Mouse (Mus musculus): ENCODE results near the gene Tmem184b.

The Tmem184b gene

DNA sequence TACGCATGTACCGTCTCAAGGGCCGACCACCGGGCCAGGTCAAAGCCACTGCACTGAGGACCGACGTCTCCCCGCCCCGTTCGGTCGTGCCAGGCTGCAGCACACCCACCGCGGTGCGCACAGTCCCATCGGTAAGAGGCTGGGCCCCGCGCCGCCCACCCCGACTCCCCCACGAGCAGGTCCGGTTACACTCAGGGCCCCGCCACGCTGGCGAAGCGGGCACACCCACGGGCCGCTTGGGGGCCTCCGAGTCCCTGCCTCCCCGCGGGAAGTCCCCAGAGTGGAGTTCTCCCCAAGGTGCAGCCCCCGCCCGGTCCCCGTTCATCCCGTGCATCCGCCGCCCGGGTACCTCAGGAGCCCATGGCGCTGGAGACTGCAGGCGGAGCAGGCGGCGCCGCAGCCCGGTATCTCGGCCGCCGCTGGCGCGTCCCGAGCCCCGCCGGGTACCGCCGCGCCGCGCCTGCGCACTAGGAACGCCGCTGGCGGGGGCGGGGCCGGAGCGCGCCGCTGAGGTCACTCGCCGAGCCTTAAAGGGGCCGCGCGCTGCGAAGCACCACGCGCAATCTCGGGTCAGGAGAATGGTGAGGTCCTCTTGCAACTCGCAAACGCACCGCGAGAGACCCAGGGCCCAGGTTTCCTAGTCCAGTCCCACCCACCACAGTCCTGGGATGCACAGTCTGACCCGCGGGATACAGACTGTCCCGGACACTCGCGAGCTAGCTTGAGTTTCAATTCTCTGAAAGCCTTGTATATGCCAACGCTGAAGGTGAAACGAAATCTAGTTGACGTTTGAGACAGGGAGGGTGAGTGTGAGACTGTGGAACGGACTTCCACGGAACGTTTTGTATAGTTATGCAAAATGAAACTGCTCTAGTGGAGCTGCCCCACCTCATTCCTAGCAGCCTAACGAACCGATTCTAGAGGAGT, at the start of gene Tmem184b:
TSS of gene Tmem184b (minus strand) at position 734 of the 927 bp plus-strand sequence.
- DNase-seq, result peak; percentile 85 to 97

DNA sequence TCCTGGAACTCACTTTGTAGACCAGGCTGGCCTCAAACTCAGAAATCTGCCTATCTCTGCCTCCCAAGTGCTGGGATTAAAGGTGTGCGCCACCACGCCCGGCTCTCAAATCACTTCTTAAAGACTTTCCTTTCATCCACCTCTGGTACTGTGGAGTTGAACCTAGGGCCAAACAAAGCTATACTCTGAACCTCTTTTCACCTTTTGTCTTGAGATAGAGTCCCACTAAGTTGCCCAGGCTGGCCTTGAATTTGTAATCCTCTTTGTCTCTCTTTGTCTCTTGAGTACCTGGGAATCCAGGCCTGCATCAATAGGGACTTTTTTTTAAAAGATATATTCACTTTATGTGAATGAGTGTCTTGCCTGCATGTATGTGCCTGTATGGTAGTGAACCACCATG, 44.7 kb upstream of the Tmem184b start:
- DNase-seq, result no peak

DNA sequence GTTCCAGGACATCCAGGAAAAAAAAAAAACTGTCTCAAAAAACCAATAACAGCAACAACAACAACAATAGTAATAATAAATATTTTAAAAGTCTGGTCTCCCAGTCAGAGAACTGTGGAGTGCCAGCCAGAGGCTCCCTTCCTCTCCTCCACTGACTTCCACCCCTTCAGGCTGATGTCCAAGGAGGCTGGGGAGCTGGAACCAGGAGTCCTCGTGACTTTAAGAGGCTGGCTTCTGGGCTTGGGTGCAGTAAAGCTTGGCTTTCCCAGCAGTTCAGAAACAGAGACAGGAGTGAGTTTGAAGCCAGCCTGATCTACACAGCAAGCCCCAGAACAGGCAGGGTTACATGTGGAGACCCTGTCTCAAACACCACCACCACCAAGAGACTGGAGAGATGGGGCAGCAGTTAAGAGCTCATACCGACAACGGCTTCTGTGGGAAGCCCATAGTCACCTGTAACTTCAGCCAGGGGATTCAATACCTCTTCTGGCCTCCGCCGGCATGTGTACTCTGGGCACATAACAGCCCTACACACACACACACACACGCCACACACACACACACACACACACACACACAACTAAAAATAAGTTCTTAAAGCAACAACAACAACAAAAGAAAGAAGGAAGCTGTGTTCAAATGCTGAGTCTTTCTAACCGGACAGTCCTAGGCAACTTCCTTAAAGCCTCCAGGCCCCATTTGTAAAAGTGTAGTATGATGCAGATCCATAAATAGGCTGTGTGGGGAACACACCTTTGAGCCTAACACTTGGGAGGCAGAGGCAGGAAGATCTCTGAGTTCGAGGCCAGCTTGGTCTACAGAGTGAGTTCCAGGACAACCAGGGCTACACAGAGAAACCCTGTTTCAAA, 42.7 kb upstream of the Tmem184b start:
- DNase-seq, result no peak

DNA sequence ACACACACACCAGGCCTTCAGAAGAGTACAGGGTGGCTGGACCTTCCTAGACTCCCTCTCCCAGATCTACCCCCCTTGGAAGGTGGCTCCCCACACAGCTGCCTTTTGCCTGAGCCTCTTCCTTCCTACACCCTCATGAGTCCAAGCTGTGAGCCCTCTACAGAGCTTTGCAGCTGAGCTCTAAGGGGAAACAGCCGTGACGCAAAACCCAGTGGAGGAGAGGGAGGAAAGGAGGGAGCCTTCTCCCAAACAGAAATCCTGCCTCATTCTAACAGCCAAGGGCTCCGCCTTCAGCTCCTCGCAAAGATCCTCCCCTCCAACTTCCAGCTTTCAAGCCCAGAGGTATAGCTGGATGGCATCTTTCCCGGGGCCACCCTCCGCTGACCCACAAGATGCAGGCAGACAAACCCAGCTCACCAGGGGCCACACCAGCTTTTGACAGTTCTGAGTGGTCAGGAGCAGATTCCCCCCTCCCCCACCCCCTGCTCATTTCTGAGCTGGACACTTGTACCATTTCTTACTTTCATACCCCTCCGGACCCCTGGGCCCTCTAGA, 40.6 kb upstream of the Tmem184b start:
- DNase-seq, result no peak

DNA sequence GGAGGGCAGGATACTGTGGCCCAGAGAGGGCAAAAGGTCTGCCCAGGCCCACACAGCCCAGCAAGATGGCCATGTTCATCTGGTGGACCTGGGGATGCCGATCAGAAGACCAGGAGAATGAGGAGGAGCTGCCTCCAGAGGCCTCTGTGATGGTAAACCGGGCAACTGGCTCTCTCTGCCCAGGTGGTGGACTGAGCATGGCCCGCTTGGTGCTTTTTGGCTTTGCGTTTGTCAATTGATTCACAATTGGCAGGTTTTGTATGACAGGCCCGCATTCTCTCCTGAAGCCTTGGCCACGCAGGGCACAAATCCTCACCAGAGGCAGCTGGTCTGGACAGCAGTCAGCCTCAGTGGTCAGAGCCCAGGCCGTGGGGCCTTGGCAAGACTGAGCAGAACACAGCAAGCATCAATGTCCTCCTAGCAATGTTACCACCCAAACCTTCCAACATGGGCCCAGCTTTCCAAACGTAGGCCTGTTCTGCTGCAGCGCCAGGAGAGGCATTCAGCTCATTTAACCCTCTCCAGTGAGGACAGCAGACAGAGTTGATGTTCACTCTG, 39.7 kb upstream of the Tmem184b start:
- no peak for DNase-seq

DNA sequence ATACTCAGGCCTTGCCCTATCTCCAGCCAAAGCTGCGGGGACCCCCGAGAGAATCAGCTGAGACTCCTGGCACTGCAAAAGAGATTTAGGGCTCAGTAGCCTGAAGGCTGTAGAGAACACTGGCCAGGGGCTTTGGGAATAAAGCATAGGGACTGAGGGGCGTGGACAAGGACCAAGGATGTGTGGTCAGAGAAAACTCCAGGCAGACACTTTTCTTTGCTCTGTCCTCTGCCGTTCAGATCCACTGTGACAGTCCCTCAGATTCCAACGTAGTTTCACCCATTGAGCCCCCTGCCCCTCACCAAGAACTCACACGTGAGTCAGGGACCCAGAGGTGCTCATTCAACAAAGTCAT, 38.9 kb upstream of the Tmem184b start:
- DNase-seq, result no peak

DNA sequence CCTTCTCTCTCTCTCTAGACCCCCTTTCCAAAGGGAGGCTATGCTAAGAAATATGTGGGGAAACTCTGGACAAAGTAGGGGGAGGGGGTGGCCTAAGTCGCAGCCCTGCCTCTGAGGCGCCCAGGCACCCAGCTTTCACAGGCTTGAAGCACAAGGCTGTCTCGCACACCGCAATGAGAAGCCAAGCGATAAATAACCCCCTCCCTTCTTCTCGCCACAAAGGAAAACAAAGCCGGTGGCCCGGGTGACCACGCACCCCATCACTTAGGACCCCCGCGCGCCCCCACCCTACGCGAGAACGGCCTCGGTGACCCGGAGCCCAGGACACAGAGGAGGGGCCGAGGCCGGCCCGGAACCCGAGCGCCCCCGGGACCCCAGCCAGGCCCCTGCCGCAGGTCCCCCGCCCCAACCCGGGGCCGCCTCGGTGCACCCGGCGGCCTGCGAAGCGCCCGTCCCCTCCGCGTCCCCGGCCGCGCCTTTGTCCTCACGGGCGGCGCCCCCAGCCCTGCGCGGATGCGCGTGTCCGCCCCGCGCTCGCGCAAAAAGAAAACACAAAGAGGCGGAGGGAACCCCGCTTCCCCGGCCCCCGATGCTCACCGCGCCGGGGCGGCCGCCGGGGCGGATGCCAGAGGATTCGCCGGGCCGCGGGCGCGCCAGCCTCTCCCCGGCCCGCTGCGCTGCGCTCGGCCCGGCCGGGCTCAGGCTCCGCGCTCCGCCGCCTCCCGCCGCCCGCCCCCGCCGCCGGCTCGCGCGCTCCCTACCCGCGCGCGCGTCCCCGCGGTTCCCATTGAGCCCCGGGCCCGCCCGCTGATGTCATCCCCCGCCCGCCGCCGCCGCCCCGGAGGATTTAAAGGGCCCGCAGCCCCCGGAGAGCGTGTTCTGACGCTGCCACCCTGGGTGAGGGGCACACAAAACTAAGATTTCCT, 38.2 kb upstream of the Tmem184b start:
- peak; percentile 87 to 91 for DNase-seq

DNA sequence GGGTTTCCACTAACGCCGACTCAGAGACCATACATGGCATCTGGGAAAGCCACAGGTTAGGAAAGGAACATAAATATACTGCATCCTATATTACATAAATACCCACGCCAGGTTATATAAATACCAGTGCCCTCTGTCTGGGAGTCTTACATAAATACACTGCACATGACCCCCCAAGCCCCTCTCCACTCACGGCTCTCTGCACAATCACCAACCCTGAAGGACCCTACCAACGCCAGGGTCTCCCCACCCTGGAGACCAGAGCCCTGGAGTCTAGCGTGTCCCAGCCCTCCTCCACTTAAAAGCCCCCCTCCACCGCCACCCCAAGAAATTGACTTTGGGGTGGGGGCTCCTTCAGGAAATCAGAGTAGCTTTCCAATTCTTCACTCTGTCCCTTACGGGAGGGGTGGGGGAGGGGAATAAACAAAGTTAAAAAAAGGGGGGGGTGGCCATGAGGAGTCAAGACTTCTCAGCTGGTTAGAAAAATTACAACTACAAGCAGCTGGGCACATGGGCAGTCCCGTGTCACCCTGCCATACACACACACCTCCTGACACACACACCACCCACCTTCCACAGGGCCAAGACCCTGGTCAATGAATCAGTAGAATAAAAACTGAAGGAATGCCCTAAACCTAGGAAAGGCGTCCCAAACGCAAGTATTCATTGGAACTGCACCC, 37.4 kb upstream of the Tmem184b start:
- DNase-seq, result no peak

DNA sequence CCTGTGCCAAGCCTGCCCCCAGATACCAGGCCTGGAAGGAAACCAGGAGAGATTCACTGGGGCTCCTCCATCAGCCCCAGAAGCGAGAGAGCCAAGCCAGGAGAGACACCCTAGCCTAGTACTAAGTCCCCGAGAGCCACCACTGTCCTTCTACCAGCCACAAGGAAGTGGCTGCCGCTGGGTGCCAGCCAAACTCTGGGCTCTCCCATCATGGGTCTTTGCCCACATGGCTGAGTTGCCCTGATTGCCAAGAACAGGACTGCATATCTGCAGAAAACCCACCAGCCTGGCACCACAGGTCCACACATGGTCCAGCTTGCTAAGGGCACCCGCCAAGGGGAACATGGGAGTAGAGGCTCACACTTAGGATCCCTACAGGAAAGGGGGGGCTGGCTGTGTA, 36.9 kb upstream of the Tmem184b start:
- peak; percentile 62 to 68 for DNase-seq

DNA sequence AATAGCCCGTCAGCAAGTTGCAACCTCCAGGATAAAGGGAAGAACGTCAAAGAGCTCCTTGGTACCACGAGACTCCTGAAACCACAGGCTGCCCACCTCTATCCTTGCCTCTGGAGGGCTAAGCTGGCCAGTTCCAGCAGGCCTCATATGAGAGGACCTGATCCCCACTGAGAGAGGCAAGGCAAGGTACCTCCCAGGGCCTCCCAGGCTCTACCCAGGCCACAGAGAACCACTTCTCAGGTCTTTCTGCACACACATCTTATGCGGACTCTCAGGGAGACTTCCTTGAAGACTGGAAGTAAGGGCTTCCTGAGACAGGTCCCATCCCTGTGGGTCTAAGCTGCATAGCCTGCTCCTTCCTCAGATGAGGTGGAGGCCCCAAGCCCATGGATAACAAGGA, 36.0 kb upstream of the Tmem184b start:
- no peak for DNase-seq

DNA sequence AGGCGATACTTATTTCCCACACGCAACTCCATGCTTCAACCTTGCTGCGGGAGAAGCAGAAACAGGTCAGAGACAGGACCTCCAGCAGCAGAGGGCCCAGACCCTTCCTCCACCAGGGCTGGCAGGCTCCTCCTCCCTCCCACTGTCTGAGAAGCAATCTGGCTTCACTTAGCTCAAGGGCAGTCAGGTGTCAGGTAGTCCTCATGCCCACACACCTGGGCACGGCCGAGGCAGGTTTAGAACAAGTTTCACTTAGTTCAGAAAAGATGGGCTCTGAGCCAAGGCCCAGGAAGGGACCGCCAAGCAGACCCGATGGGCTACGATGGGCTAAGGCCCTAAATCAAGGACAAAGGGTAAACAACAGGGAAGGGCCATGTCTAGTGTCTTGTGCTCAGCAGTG, 35.4 kb upstream of the Tmem184b start:
- DNase-seq, result no peak

DNA sequence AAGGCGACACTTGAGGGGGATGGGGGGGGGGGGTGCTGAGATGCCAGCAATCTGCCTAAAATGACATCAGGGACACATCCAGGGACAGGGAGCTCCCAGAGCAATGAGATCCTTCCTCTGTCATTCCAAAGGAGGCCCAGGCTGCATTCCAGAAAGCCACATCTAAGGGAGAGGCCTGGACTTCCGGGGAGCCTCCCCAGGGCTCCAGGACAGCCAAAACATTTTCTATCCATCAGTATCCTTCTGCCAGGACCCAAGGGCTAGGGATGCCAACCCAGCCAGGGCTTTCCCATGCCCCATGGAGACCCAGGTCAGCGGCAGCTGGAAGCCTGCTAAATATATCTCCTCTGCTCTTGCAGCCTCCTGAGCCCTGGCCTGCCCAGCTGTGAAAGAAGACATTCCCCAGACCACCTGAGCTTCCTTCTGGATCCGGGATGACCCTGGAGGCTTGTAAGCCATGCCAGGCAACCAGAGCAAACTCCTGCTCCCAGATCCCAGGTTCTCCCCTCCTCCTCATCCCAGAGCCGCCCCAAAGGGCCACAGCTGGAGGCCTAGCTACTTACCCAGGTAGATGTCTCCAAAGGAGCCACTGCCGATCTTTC, 34.9 kb upstream of the Tmem184b start:
- no peak for DNase-seq

DNA sequence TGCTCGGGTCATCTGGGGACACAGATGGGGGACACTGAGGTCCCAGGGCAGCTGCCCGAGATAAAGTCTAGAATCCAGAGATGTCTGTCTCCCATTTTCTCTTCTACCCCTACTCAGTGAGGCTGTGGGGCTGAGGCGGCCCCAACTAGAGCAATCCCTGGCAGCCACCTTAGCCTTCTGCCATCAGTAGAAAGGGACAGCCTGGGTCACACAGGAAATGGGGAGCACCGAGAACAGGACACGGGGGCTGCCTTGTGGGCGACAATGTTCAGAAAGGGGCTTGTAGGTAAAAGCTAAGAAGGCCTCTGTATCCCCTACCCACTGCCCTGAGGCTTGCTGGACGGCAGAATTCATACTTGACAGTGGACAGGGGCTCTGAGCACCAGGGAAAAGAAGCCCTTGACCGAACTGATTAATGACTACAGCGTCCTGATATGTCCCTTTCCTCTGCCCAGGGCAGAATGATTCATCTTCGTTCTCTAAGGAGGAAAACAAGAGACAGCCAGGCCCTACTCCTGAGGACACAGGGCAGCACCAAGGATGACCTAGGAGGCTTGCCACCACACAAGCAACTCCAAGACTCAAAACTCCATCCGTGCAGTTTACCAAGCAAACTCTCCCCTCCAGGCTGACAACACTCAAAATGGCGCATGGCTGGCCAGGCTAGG, 34.3 kb upstream of the Tmem184b start:
- DNase-seq, result no peak

DNA sequence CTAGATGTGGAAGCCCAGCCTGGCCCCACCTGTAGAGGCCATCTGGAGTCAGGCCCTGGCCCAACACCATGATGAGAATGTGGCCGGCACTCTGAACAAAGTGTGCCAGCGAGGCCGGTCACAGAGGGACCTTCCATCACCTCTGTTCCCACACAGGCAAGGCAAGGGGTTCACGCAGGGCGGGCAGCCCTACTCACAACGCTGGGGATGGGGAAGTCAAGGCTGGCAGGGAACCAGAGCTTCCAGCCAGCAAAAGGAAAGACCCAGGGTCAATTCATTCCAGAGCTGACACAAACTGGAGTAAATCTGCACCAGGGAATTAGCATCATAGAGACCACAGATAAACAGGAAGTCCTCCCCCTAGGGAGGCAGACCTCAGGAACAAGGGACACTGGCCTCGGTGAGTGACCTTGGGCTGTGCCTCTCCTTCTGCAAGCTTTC, 33.1 kb upstream of the Tmem184b start:
- DNase-seq, result peak; percentile 76 to 82

DNA sequence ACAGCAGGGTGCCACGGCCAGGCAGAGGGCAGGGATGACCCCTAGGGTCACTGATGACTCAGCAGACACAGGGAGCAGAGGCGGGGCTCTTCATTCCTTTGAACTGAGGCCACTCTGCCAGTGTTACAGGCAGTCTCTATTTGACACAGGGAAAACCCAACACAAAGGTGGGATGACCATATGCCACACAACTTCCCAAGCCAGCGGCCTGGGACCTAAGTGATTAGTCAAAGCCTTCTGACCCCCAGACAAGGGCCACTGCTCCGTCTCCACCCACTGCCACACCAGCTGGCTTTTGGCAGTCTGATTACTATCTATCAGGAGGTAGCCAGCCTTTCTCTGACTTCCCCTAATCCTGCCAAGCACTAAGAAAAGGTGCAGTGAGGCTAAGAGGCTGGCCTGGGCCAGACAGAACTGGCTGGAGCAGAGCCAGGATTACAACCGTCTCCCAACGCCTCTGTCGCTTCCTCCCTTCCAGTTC, 31.9 kb upstream of the Tmem184b start:
- no peak for DNase-seq

DNA sequence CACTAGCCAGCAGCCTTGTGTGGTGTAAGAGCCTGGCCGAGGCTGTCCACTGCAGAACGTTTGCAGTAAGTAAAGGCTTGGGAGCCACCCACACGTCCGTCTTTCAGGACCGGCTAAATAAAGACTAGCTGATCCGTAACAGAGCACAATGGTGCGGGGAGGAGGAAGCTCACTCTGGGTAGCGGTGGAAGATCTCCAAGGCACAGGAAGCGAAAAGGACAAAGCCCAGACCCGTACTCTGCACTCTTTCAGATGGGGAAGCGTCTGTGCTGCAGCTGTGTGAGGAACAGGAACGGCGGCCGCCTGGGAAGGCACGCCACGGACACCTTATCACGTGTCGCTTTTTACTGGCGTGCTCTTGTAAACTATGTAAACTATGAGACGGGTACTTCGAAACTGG, 29.5 kb upstream of the Tmem184b start:
- no peak for DNase-seq

DNA sequence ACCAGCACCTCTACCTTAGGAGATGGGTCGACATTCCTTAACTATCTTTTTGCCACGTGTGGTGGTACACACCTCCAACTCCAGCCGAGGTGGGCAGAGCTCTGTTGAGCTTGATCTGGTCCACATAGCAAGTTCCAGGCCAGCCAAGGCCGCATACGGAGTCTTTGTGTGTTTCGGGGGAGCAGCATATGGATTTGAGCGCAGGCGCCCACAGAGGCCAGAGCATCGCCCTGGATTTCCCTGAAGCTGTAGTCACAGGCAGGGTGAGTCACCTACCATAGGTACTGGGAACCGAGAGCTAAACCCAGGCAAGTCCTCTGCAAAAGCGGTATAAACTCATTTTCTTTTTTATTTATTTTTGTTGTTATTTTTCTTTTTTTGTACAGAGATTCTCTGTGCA, 29.0 kb upstream of the Tmem184b start:
- no peak for DNase-seq

DNA sequence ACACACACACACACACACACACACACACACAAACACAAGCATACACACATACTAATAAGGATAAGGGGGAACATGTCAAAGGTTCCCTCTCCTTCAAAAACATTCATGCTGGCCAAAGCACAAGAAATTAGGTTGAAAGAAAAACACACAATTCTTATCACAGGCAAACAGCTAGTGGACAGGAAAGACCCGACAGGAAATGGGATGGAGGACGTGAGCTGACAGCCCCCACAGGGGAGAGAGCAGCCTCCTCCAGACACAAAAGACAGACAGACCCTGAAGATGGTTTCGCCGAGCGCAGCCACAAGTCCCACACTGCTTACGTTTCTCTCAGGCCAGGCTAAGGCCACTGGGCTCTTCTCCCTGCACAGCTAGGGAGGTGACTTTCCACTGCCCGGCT, 28.6 kb upstream of the Tmem184b start:
- no peak for DNase-seq

DNA sequence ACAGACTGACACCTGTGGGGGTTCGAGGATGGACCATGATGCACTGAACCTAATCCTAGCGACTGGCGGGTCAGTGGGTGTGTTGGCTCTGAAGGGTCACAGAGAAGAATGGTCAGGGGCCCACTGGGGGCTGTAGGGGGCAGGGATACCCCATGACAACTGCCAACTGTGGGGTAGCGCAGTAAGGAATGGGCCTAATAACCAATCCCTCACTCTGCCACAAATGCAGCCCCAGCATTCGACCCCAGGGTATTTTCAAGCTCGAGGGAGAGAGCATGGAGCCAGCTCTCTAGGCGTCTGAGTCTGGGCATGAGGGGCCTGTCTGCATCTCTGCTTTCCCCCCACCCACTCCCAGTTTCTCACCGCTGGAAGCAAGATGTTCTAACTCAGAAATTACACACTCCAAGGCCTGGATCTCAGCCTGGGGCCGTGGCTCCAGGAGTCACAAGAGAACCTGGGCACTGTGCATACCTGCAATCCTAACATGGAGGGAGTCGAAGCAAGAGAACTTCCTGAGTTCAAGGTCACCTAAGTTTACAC, 27.2 kb upstream of the Tmem184b start:
- no peak for DNase-seq

DNA sequence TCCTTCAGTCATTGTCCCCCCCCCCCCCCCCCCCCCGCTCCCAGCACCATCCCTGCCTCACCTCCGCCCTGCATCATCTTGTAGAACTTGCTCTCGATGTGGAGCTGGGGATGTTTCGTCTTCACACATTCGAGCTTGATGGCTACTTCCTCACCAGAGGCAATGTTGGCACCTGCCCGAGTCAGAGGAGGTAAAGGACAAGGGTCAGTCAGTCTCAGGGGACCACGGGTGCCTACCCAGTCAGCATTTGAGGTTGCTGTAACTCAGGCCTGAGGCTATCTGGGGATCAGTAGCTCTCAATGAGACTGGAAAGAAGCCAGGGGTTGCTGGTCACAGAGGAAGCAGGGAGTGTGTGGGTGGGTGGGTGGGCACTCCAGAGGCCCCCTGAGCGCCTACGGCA, 26.6 kb upstream of the Tmem184b start:
- DNase-seq, result no peak

Data from cerebellum, adult 18-20 months (tissue).